Mouse (Mus musculus) heart, embryonic 16.5 days (tissue): ENCODE data around the gene Tcap. TPM values are rescaled to one million over a fixed set of nuclear protein-coding genes. Genes with fewer than 3 reads are reported as not detected.

Source experiments
- ATAC-seq: fragments of 200-750 bp; cut with Nextera tagmentation; replicated peaks from 2 replicates; pipeline ENCODE4 v1.8.0; 2017; ENCODE audit warnings: moderate number of reproducible peaks; ENCODE audit not compliant: insufficient read depth, low FRiP score; ENCODE audit errors: extremely low read depth
- H3K27ac ChIP-seq: fragments of 300-500 bp; sonication (generic); 2 replicates; pipeline ENCODE4 v1.5.1; 2014; ENCODE audit warnings: mild to moderate bottlenecking, low read length, control low read depth, moderate library complexity
- H3K27me3 ChIP-seq: fragments of 300-500 bp; sonication (generic); 2 replicates; pipeline ENCODE4 v1.6.1; 2014; ENCODE audit warnings: low read length, mixed read lengths; ENCODE audit not compliant: control insufficient read depth, insufficient read depth
- H3K36me3 ChIP-seq: fragments of 300-500 bp; sonication (generic); 2 replicates; pipeline ENCODE4 v1.6.1; 2014; ENCODE audit not compliant: control insufficient read depth, insufficient read depth
- H3K4me1 ChIP-seq: fragments of 300-500 bp; sonication (generic); 2 replicates; pipeline ENCODE4 v1.6.1; 2014; ENCODE audit warnings: low read length, mixed read lengths; ENCODE audit not compliant: control insufficient read depth, insufficient read depth
- H3K4me2 ChIP-seq: fragments of 300-500 bp; sonication (generic); 2 replicates; pipeline ENCODE4 v1.6.1; 2014; ENCODE audit warnings: low read depth, mild to moderate bottlenecking, control low read depth, low read length
- H3K4me3 ChIP-seq: fragments of 300-500 bp; sonication (generic); 2 replicates; pipeline ENCODE4 v1.5.1; 2014; ENCODE audit warnings: mild to moderate bottlenecking, control low read depth, low read length
- H3K9ac ChIP-seq: fragments of 300-500 bp; sonication (generic); 2 replicates; pipeline ENCODE4 v1.6.1; 2014; ENCODE audit warnings: low read length, control low read depth
- H3K9me3 ChIP-seq: fragments of 300-500 bp; sonication (generic); replicated peaks from 2 replicates; pipeline ENCODE4 v1.6.1; 2016; ENCODE audit warnings: low read length; ENCODE audit not compliant: control insufficient read depth
- WGBS: fragments of 180-500 bp; shearing (Covaris S2); extraction: QIAGEN DNeasy Blood & Tissue Kit; methylation state at CpG from one replicate; pipeline ENCODE4 v1.1.7; 2014; 5-methylcytosine and 5-hydroxymethylcytosine counted together
- polyA plus RNA-seq: library from polyadenylated mRNA; unstranded; fragments of >200 nt; fragmentation: Nextera tagmentation; extraction: Ambion mirVana; gene quantifications from 2 replicates; pipeline ENCODE4 v1.2.1, GENCODE M21; 2015

Tcap gene
- polyA plus RNA-seq, 1 experiment from 2014 or later: 175 TPM

DNA sequence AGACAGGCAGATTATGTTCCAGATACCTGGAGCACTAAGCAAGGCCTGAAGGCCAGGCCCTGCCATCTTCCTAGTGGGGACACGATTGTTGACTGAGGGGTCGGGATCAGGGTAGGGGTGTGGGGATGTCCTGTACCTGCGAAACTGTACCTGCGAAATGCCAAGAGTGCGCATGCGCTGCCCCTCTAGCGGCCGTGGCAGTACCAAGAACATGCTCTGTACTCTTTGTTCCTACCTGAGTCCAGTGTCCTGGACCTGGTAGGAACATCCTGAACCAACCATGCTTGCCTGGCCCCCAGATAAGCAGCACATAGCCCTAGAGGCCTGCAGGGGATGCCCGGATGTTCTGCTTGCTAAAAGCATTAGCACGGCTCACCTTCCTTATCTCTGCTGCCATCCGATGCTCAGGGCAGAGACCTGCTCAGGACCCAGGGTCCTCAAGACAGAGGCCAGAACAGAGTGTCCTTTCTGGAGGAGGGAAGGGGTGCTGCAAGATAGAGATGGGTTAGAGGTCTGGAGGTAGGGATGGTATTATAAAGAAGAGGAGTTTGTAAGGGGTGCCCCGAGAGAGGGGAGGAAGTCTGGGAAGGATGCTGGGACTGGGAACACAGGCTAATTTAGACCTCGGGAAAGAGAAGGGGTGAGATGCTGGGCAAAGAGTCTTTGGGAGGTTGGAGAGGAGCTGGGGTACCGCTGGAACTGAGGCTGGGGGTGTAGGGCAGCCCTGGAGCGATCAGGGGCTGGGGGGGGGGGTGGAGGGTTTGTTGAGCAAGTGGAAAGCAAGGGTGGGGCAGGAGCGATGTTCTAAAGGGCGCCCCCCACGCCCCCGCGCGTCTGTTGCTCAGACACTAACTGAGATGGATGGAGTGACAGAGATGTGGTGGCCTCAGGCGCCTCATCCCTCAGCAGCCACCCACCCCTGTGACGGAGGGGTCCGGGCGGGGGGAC, 2.3 kb downstream of the Tcap start, which contains the start of gene Pnmt:
Pnmt (plus strand) TSS at position 813 of the 948 bp plus-strand sequence.
- H3K4me2 ChIP-seq: peak within 1 kb of the TSS; percentile 76
- peak within 1 kb of the TSS; percentile 86 for H3K9ac ChIP-seq

GRCm38 (mm10) chr11:98386596-98386995, 3.0 kb downstream of the Tcap start:
- ATAC-seq: no peak

More for the DNA sequence above, 2.3 kb downstream of the Tcap start, which contains the start of gene Pnmt:
- Histone ChIP-seq H3K4me3 (no peak within 1 kb of the TSS; the same call in 1 of the 2 replicates), H3K27me3 (peaks cover 9% of the 10 kb centered on the region; the same call in 1 of the 2 replicates), H3K27ac (no peak within 1 kb of the TSS), H3K9me3 (no peaks in the 10 kb centered on the region), H3K4me1 (peaks cover 40% of the 10 kb centered on the region), H3K36me3 (no peaks in the 10 kb centered on the region)
- no peak for ATAC-seq
- 45% methylated on average over 25 of the region's 25 CpGs for WGBS

GRCm38 (mm10) chr11:98387056-98387577, 3.5 kb downstream of the Tcap start:
- no peak for ATAC-seq
- no peaks in the 10 kb centered on the region for H3K9me3 ChIP-seq
- H3K4me2 ChIP-seq: no peak overlapping the region
- no peak overlapping the region for H3K27ac ChIP-seq
- WGBS: 52% methylated on average over 14 of the region's 14 CpGs
- H3K36me3 ChIP-seq: no peaks in the 10 kb centered on the region
- H3K9ac ChIP-seq: no peak overlapping the region
- peaks cover 9% of the 10 kb centered on the region; the same call in 1 of the 2 replicates for H3K27me3 ChIP-seq
- H3K4me3 ChIP-seq: no peak overlapping the region
- H3K4me1 ChIP-seq: peaks cover 47% of the 10 kb centered on the region

More at GRCm38 (mm10) chr11:98386596-98386995, 3.0 kb downstream of the Tcap start:
- H3K27ac ChIP-seq: no peak overlapping the region
- peaks cover 42% of the 10 kb centered on the region for H3K4me1 ChIP-seq
- H3K4me2 ChIP-seq: peak overlapping the region; percentile 1; the same call in 1 of the 2 replicates
- 18% methylated on average over 24 of the region's 24 CpGs for WGBS
- H3K36me3 ChIP-seq: no peaks in the 10 kb centered on the region
- no peak overlapping the region for H3K4me3 ChIP-seq
- H3K9me3 ChIP-seq: no peaks in the 10 kb centered on the region
- H3K27me3 ChIP-seq: peaks cover 9% of the 10 kb centered on the region; the same call in 1 of the 2 replicates
- no peak overlapping the region for H3K9ac ChIP-seq

DNA sequence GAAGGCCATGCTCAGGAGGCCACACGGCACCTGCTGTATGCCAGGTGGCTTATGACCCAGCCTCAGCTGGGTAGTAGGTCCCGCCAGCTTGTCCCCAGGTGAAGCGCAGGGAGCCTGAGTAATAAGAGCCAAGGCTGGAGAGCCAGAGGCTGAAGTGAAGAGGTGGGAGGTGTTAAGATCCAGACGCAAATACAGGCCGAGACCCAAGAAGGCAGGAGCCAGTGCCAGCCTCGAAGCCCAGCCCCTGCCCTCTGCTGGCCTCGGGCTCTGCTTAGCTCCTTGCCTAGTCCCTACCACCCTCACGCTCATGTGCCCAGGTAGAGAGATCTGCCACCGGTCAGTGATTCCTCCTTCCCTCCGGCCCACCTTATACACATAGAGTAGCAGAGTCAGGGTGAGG, 4.7 kb downstream of the Tcap start:
- Histone ChIP-seq H3K4me1 (peaks cover 53% of the 10 kb centered on the region), H3K9ac (no peak overlapping the region; the same call in 1 of the 2 replicates), H3K27ac (no peak overlapping the region), H3K36me3 (no peaks in the 10 kb centered on the region), H3K4me2 (no peak overlapping the region), H3K9me3 (no peaks in the 10 kb centered on the region), H3K4me3 (no peak overlapping the region), H3K27me3 (peaks cover 9% of the 10 kb centered on the region; the same call in 1 of the 2 replicates)
- no peak for ATAC-seq
- WGBS: 65% methylated on average over 10 of the region's 10 CpGs

DNA sequence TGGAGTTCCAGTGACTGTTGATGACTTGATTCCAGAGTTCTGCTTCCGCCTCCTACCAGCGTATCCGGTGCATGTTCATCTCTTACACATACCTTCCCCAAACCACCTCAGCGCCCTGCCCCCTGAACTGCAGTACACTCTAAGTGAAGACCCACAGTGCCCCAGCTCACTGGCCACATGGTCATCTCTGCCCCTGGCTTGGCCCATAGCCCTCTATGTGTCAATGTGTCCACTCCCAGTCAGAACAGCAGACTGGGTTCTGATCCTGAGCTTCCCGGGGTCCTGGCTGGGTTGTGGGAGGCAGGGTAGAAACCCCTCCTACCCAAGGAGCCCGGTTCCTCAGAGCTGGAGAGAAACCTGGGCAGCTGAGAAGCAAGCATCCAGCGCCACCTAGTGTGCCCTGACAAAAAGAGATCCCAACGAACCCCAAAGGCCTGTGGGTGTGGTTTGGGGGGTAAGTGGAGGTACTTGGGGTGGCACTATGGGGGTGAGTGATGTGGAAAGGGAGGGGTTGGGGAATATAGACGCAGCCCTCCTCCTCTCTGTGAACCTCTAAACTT, 5.7 kb downstream of the Tcap start:
- peak overlapping the region; percentile 8; the same call in 1 of the 2 replicates for H3K9ac ChIP-seq
- H3K27me3 ChIP-seq: peaks cover 9% of the 10 kb centered on the region; the same call in 1 of the 2 replicates
- H3K4me3 ChIP-seq: no peak overlapping the region
- no peaks in the 10 kb centered on the region for H3K9me3 ChIP-seq
- no peak for ATAC-seq
- no peak overlapping the region for H3K27ac ChIP-seq
- H3K4me2 ChIP-seq: no peak overlapping the region
- H3K4me1 ChIP-seq: peaks cover 62% of the 10 kb centered on the region
- WGBS: 26% methylated on average over 9 of the region's 9 CpGs
- H3K36me3 ChIP-seq: no peaks in the 10 kb centered on the region

- Histone ChIP-seq H3K4me1 (peaks cover 63% of the 10 kb centered on the region), H3K9ac (no peak overlapping the region; the same call in 1 of the 2 replicates)
Observed at GRCm38 (mm10) chr11:98390141-98390540, 6.5 kb downstream of the Tcap start.

GRCm38 (mm10) chr11:98392034-98392433, 8.4 kb downstream of the Tcap start:
- H3K9ac ChIP-seq: peak overlapping the region; percentile 44
- no peaks in the 10 kb centered on the region for H3K36me3 ChIP-seq
- WGBS: 23% methylated on average over 7 of the region's 8 CpGs
- no peaks in the 10 kb centered on the region for H3K9me3 ChIP-seq
- no peak overlapping the region for H3K4me3 ChIP-seq
- no peak for ATAC-seq
- peaks cover 55% of the 10 kb centered on the region for H3K4me1 ChIP-seq
- peaks cover 3% of the 10 kb centered on the region; the same call in 1 of the 2 replicates for H3K27me3 ChIP-seq
- no peak overlapping the region for H3K4me2 ChIP-seq
- peak overlapping the region; percentile 96 for H3K27ac ChIP-seq

More at GRCm38 (mm10) chr11:98390141-98390540, 6.5 kb downstream of the Tcap start:
- WGBS: 81% methylated on average over 12 of the region's 12 CpGs
- no peak overlapping the region for H3K4me3 ChIP-seq
- no peak for ATAC-seq
- no peak overlapping the region for H3K27ac ChIP-seq
- no peaks in the 10 kb centered on the region for H3K9me3 ChIP-seq
- H3K27me3 ChIP-seq: peaks cover 9% of the 10 kb centered on the region; the same call in 1 of the 2 replicates
- no peak overlapping the region for H3K4me2 ChIP-seq
- no peaks in the 10 kb centered on the region for H3K36me3 ChIP-seq

GRCm38 (mm10) chr11:98392645-98393044, 9.0 kb downstream of the Tcap start:
- Histone ChIP-seq H3K36me3 (no peaks in the 10 kb centered on the region), H3K4me3 (no peak overlapping the region), H3K4me1 (peaks cover 54% of the 10 kb centered on the region), H3K9me3 (no peaks in the 10 kb centered on the region), H3K27me3 (no peaks in the 10 kb centered on the region; the same call in 1 of the 2 replicates), H3K27ac (peak overlapping the region; percentile 96), H3K9ac (peak overlapping the region; percentile 57), H3K4me2 (peak overlapping the region; percentile 43; the same call in 1 of the 2 replicates)
- ATAC-seq: peak; percentile 34
- WGBS: 29% methylated on average over 4 of the region's 4 CpGs
